Mouse (Mus musculus) cerebellum, adult (tissue): ENCODE data around the gene Olfr569.

Experiments
- ATAC-seq: cut with Nextera tagmentation; 2 replicates; pipeline ENCODE4 v1.9.2; 2017; ENCODE audit warnings: mild to moderate bottlenecking, moderate library complexity, mixed read lengths; ENCODE audit not compliant: insufficient number of reproducible peaks, low FRiP score, low TSS enrichment

Gene Olfr569

GRCm38 (mm10) chr7:102890782-102891181 is at the start of gene Olfr569:
Olfr569 (minus strand) TSS chr7:102890882.
- ATAC-seq: no peak

GRCm38 (mm10) chr7:102927105-102927504 is 36.4 kb upstream of the Olfr569 start:
- no peak for ATAC-seq

- ATAC-seq: no peak
These were observed 33.4 kb upstream of the Olfr569 start, which contains the start of gene Olfr572 for GRCm38 (mm10) chr7:102924109-102924508. Olfr572 (plus strand) TSS chr7:102924409.

GRCm38 (mm10) chr7:102919632-102920031 is 28.9 kb upstream of the Olfr569 start:
- no peak for ATAC-seq

- ATAC-seq: no peak
These were observed 26.6 kb upstream of the Olfr569 start, which contains the start of gene Olfr571 for GRCm38 (mm10) chr7:102917032-102917875. Olfr571 (minus strand) TSS chr7:102917536.

GRCm38 (mm10) chr7:102916405-102916804 is 25.7 kb upstream of the Olfr569 start:
- no peak for ATAC-seq

- ATAC-seq: no peak
These were observed 24.6 kb upstream of the Olfr569 start for GRCm38 (mm10) chr7:102915261-102915660.

- ATAC-seq: no peak
These were observed 13.9 kb downstream of the Olfr569 start, which contains the start of gene Olfr568 for GRCm38 (mm10) chr7:102876822-102877221. Olfr568 (plus strand) TSS chr7:102877122.

GRCm38 (mm10) chr7:102858665-102859064 is 32.0 kb downstream of the Olfr569 start, which contains the start of gene Olfr566:
Olfr566 (minus strand) TSS chr7:102858765.
- no peak for ATAC-seq

- no peak for ATAC-seq
These were observed 34.9 kb downstream of the Olfr569 start for GRCm38 (mm10) chr7:102855807-102856206.
